Mouse (Mus musculus) c-Kit-positive CD71-positive TER-119-negative erythroid progenitor cells, embryonic 14.5 days (primary cell): Measurements from ENCODE around the gene Cep128.

Source experiments
- DNase-seq: peaks from one replicate; pipeline ENCODE4 v3.0.0-alpha.2; 2013; ENCODE audit warnings: low read depth

Cep128 gene

GRCm38 (mm10) chr12:90961386-90962017 lies 422.7 kb downstream of the Cep128 start:
- DNase-seq, result no peak

DNA sequence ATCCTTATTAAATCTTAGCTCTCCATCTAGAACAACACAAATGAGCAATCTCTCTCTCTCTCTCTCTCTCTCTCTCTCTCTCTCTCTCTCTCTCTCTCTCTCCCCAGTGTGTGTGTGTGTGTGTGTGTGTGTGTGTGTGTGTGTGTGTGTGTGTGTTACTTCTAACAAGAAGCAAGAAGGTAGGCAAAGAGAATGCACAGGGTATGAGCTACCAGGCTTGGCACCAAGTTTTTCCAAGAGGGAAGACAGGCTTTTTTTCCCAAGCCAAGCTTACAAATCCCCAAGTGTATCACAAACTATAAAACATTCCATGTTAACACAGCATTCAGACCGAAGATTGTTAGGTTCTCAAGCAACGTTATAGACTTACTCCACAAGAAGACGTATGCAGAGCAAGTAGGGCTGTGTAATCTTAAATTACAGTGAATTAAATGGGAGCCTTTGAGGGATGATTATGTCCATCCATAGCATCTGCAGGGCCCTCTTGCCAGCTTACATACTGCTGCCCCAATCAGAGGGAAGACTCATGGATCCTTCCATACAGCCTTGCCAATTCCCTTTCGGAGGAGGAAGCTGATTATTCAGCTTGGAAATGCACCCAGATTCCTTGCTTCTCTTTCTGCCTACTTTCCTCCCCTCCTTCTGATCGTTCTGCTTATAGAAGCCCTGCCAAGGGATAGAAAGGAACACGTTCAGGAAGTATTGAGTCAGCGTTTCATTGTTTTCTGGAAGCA lies 429.3 kb downstream of the Cep128 start:
- no peak for DNase-seq
